Mouse (Mus musculus): Measurements from ENCODE around the gene Abi1. TPM values are rescaled to one million over a fixed set of nuclear protein-coding genes. Genes with fewer than 3 reads are reported as not detected.

The Abi1 gene
- 28.7 and 31.5 TPM in 2 replicates for polyA plus RNA-seq (2015; fragmentation: Nextera tagmentation; extraction: Ambion mirVana)

- Histone ChIP-seq H3K9ac (peak within 1 kb of the TSS; percentile 95), H3K27ac (replicated peaks) (peak within 1 kb of the TSS; percentile 98), H3K36me3 (no peaks in the 10 kb centered on the region), H3K4me2 (peak within 1 kb of the TSS; percentile 85), H3K4me1 (peaks cover 35% of the 10 kb centered on the region), H3K9me3 (no peaks in the 10 kb centered on the region), H3K27me3 (replicated peaks) (no peaks in the 10 kb centered on the region), H3K4me3 (peak within 1 kb of the TSS; percentile 84)
- peak; percentile 93 for ATAC-seq (ENCODE audit: extremely low read depth, insufficient number of reproducible peaks, low FRiP score, low TSS enrichment)
- WGBS, result 2% methylated on average over 24 of the region's 24 CpGs
Measured at GRCm38 (mm10) chr2:23040001-23040646, at the start of gene Abi1. Gene Abi1, minus strand, starts transcription at chr2:23040241.

GRCm38 (mm10) chr2:23084540-23084939, 44.5 kb upstream of the Abi1 start:
- Histone ChIP-seq H3K27ac (replicated peaks) (no peak overlapping the region), H3K4me2 (no peak overlapping the region), H3K36me3 (peaks cover 84% of the 10 kb centered on the region), H3K4me3 (no peak overlapping the region), H3K4me1 (no peaks in the 10 kb centered on the region), H3K9me3 (no peaks in the 10 kb centered on the region), H3K27me3 (replicated peaks) (no peaks in the 10 kb centered on the region), H3K9ac (no peak overlapping the region)
- whole genome bisulfite sequencing, result 95% methylated on average over 8 of the region's 8 CpGs
- no peak for ATAC-seq (ENCODE audit: extremely low read depth, insufficient number of reproducible peaks, low FRiP score, low TSS enrichment)

GRCm38 (mm10) chr2:23078588-23078987, 38.5 kb upstream of the Abi1 start:
- H3K4me2 ChIP-seq, result no peak overlapping the region
- WGBS, result 91% methylated on average over 2 of the region's 2 CpGs
- no peaks in the 10 kb centered on the region for H3K27me3 ChIP-seq (replicated peaks)
- H3K9ac ChIP-seq, result no peak overlapping the region
- no peak for ATAC-seq (ENCODE audit: extremely low read depth, insufficient number of reproducible peaks, low FRiP score, low TSS enrichment)
- H3K4me3 ChIP-seq, result no peak overlapping the region
- no peak overlapping the region for H3K27ac ChIP-seq (replicated peaks)
- peaks cover 72% of the 10 kb centered on the region for H3K36me3 ChIP-seq
- H3K9me3 ChIP-seq, result no peaks in the 10 kb centered on the region; the same call in 1 of the 2 replicates
- H3K4me1 ChIP-seq, result no peaks in the 10 kb centered on the region

GRCm38 (mm10) chr2:23077693-23078092, 37.7 kb upstream of the Abi1 start:
- Histone ChIP-seq H3K4me1 (no peaks in the 10 kb centered on the region), H3K4me2 (no peak overlapping the region), H3K27ac (replicated peaks) (no peak overlapping the region), H3K36me3 (peaks cover 66% of the 10 kb centered on the region), H3K4me3 (no peak overlapping the region), H3K27me3 (replicated peaks) (no peaks in the 10 kb centered on the region), H3K9me3 (no peaks in the 10 kb centered on the region; the same call in 1 of the 2 replicates), H3K9ac (no peak overlapping the region)
- 84% methylated on average over 5 of the region's 5 CpGs for WGBS
- no peak for ATAC-seq (ENCODE audit: extremely low read depth, insufficient number of reproducible peaks, low FRiP score, low TSS enrichment)

DNA sequence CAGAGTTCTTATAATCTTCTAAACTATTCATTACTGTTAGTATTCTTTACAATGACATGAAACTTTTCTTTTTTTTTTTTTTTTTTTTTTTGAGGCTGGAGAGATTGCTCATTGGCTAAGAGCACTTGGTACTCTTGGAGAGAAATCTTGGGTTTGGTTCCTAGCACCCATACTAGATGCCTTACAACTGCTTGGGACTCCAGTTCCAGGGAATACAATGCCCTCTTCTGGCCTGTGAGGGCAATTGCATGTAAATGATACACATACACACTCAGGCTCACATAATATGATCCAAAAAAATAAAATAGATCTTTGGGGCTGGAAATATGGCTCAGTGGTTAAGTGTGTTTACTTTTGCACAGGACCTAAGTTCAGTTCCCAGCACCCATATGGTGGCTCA, 36.7 kb upstream of the Abi1 start:
- H3K9me3 ChIP-seq, result no peaks in the 10 kb centered on the region; the same call in 1 of the 2 replicates
- H3K27me3 ChIP-seq (replicated peaks), result no peaks in the 10 kb centered on the region
- no peak overlapping the region for H3K9ac ChIP-seq
- no peak overlapping the region for H3K27ac ChIP-seq (replicated peaks)
- no peak for ATAC-seq (ENCODE audit: extremely low read depth, insufficient number of reproducible peaks, low FRiP score, low TSS enrichment)
- no peak overlapping the region for H3K4me3 ChIP-seq
- H3K4me1 ChIP-seq, result no peaks in the 10 kb centered on the region
- H3K4me2 ChIP-seq, result no peak overlapping the region
- peaks cover 61% of the 10 kb centered on the region for H3K36me3 ChIP-seq

- Histone ChIP-seq H3K36me3 (peaks cover 52% of the 10 kb centered on the region), H3K9me3 (no peaks in the 10 kb centered on the region; the same call in 1 of the 2 replicates), H3K4me3 (no peak overlapping the region), H3K9ac (no peak overlapping the region), H3K4me2 (no peak overlapping the region), H3K27ac (replicated peaks) (no peak overlapping the region), H3K4me1 (no peaks in the 10 kb centered on the region), H3K27me3 (replicated peaks) (no peaks in the 10 kb centered on the region)
- ATAC-seq (ENCODE audit: extremely low read depth, insufficient number of reproducible peaks, low FRiP score, low TSS enrichment), result no peak
Measured at GRCm38 (mm10) chr2:23075846-23076245, 35.8 kb upstream of the Abi1 start.

DNA sequence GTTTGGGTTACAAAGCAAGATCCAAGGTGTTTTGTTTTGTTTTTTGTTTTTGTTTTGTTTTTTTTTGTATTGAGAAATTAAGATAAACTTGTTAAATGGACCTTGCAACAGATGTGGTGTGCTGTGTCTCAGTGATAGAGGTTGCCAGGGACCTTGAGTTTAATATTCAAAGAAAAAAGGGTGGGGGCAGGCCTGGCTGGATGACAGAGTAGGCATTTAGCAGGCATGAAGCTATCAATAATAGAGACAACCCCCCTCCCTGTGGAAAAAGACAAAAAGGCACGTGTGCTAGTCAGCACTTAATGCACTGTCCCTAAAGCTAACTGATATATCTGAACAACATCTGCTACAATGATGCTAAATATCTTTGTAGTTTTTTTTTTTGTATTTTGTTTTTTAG, 31.4 kb upstream of the Abi1 start:
- no peak for ATAC-seq (ENCODE audit: extremely low read depth, insufficient number of reproducible peaks, low FRiP score, low TSS enrichment)
- no peaks in the 10 kb centered on the region for H3K27me3 ChIP-seq (replicated peaks)
- H3K27ac ChIP-seq (replicated peaks), result no peak overlapping the region
- no peaks in the 10 kb centered on the region for H3K9me3 ChIP-seq
- WGBS, result 71% methylated on average over 1 of the region's 1 CpGs
- H3K9ac ChIP-seq, result no peak overlapping the region
- H3K36me3 ChIP-seq, result peaks cover 14% of the 10 kb centered on the region
- H3K4me1 ChIP-seq, result peaks cover 8% of the 10 kb centered on the region
- no peak overlapping the region for H3K4me2 ChIP-seq
- no peak overlapping the region for H3K4me3 ChIP-seq

- ATAC-seq (ENCODE audit: extremely low read depth, insufficient number of reproducible peaks, low FRiP score, low TSS enrichment), result no peak
- peaks cover 8% of the 10 kb centered on the region; the same call in 1 of the 2 replicates for H3K36me3 ChIP-seq
- no peak overlapping the region for H3K4me2 ChIP-seq
- no peak overlapping the region for H3K27ac ChIP-seq (replicated peaks)
- H3K9me3 ChIP-seq, result no peaks in the 10 kb centered on the region
- H3K27me3 ChIP-seq (replicated peaks), result no peaks in the 10 kb centered on the region
- WGBS, result 93% methylated on average over 2 of the region's 2 CpGs
- H3K9ac ChIP-seq, result no peak overlapping the region
- H3K4me1 ChIP-seq, result peaks cover 8% of the 10 kb centered on the region
- H3K4me3 ChIP-seq, result no peak overlapping the region
Measured at GRCm38 (mm10) chr2:23070491-23070890, 30.4 kb upstream of the Abi1 start.

GRCm38 (mm10) chr2:23068894-23069744, 29.1 kb upstream of the Abi1 start:
- peaks cover 8% of the 10 kb centered on the region; the same call in 1 of the 2 replicates for H3K36me3 ChIP-seq
- peaks cover 8% of the 10 kb centered on the region for H3K4me1 ChIP-seq
- peak overlapping the region; percentile 99 for H3K4me2 ChIP-seq
- H3K9me3 ChIP-seq, result no peaks in the 10 kb centered on the region
- under 1% methylated on average over 50 of the region's 50 CpGs for WGBS
- H3K27me3 ChIP-seq (replicated peaks), result no peaks in the 10 kb centered on the region
- peak overlapping the region; percentile 81 for H3K4me3 ChIP-seq
- ATAC-seq (ENCODE audit: extremely low read depth, insufficient number of reproducible peaks, low FRiP score, low TSS enrichment), result peak; percentile 87
- peak overlapping the region; percentile 97 for H3K27ac ChIP-seq (replicated peaks)
- peak overlapping the region; percentile 90 for H3K9ac ChIP-seq

GRCm38 (mm10) chr2:23068370-23068737, 28.3 kb upstream of the Abi1 start:
- peak; percentile 48; the same call in 1 of the 2 replicates for ATAC-seq (ENCODE audit: extremely low read depth, insufficient number of reproducible peaks, low FRiP score, low TSS enrichment)
- H3K4me2 ChIP-seq, result peak overlapping the region; percentile 99
- H3K9ac ChIP-seq, result peak overlapping the region; percentile 90
- H3K9me3 ChIP-seq, result no peaks in the 10 kb centered on the region
- H3K27me3 ChIP-seq (replicated peaks), result no peaks in the 10 kb centered on the region
- H3K36me3 ChIP-seq, result 0 out of 2 replicates have a peak, but pooled peaks cover 4% of the 10 kb centered on the region
- WGBS, result 0% methylated on average over 21 of the region's 21 CpGs
- peak overlapping the region; percentile 81 for H3K4me3 ChIP-seq
- peak overlapping the region; percentile 97 for H3K27ac ChIP-seq (replicated peaks)
- peaks cover 8% of the 10 kb centered on the region for H3K4me1 ChIP-seq

- peaks cover 8% of the 10 kb centered on the region for H3K4me1 ChIP-seq
- peak within 1 kb of the TSS; percentile 81 for H3K4me3 ChIP-seq
- H3K9me3 ChIP-seq, result no peaks in the 10 kb centered on the region
- ATAC-seq (ENCODE audit: extremely low read depth, insufficient number of reproducible peaks, low FRiP score, low TSS enrichment), result peak; percentile 91
- 0 out of 2 replicates have a peak, but pooled peaks cover 3% of the 10 kb centered on the region for H3K36me3 ChIP-seq
- WGBS, result 2% methylated on average over 34 of the region's 34 CpGs
- H3K27me3 ChIP-seq (replicated peaks), result no peaks in the 10 kb centered on the region
- peak within 1 kb of the TSS; percentile 90 for H3K9ac ChIP-seq
- peak within 1 kb of the TSS; percentile 97 for H3K27ac ChIP-seq (replicated peaks)
- peak within 1 kb of the TSS; percentile 99 for H3K4me2 ChIP-seq
Measured at GRCm38 (mm10) chr2:23067552-23068369, 27.7 kb upstream of the Abi1 start, which contains the start of gene Acbd5. Gene Acbd5, plus strand, starts transcription at chr2:23068167.
